Mouse (Mus musculus) spleen, adult 2 months (tissue): Measurements from ENCODE around the gene 2610507B11Rik.

Experiments
- CTCF ChIP-seq: fragments of 200-500 bp; IDR thresholded peaks from 2 replicates; pipeline ENCODE4 v1.5.1; 2011; ENCODE audit warnings: mild to moderate bottlenecking, inconsistent platforms; ENCODE audit not compliant: insufficient read depth, insufficient read length, insufficient replicate concordance; ENCODE audit errors: extremely low read depth
- POLR2A ChIP-seq: fragments of 200-500 bp; IDR thresholded peaks from 2 replicates; pipeline ENCODE4 v1.6.1; 2011; ENCODE audit warnings: low read depth, low read length, inconsistent platforms

- no peak for TF ChIP-seq POLR2A
- TF ChIP-seq CTCF, result no peak
These were observed 33.0 kb downstream of the 2610507B11Rik start for GRCm38 (mm10) chr11:78294585-78294984.
